Mouse (Mus musculus) heart, embryonic 12.5 days (tissue): ENCODE measurements around the gene Bmp2k. TPM values are rescaled to one million over a fixed set of nuclear protein-coding genes. Genes with fewer than 3 reads are reported as not detected.
"Not testable (repeated sequence)": the region's sequence is repeated elsewhere in the genome, so short reads cannot be mapped to it uniquely, and the experiment has no call there.

Experiments
- ATAC-seq: fragments of 200-750 bp; cut with Nextera tagmentation; 2 replicates; pipeline ENCODE4 v1.8.0; 2017; ENCODE audit warnings: moderate TSS enrichment, moderate library complexity; ENCODE audit not compliant: insufficient number of reproducible peaks, low FRiP score
- H3K27ac ChIP-seq: fragments of 300-500 bp; sonication (generic); 2 replicates; pipeline ENCODE4 v1.5.1; 2016; ENCODE audit warnings: mild to moderate bottlenecking, moderate library complexity; ENCODE audit not compliant: poor library complexity, severe bottlenecking
- H3K27me3 ChIP-seq: fragments of 300-500 bp; sonication (generic); replicated peaks from 2 replicates; pipeline ENCODE4 v1.6.1; 2016; ENCODE audit warnings: mild to moderate bottlenecking, moderate library complexity
- H3K36me3 ChIP-seq: fragments of 300-500 bp; sonication (generic); 2 replicates; pipeline ENCODE4 v1.6.1; 2016; ENCODE audit warnings: mild to moderate bottlenecking, moderate library complexity
- H3K4me1 ChIP-seq: fragments of 300-500 bp; sonication (generic); replicated peaks from 2 replicates; pipeline ENCODE4 v1.6.1; 2016; ENCODE audit warnings: mild to moderate bottlenecking
- H3K4me2 ChIP-seq: fragments of 300-500 bp; sonication (generic); 2 replicates; pipeline ENCODE4 v1.6.1; 2016; ENCODE audit warnings: mild to moderate bottlenecking, moderate library complexity
- H3K4me3 ChIP-seq: fragments of 300-500 bp; sonication (generic); 2 replicates; pipeline ENCODE4 v1.5.1; 2016; ENCODE audit warnings: mild to moderate bottlenecking
- H3K9ac ChIP-seq: fragments of 300-500 bp; sonication (generic); 2 replicates; pipeline ENCODE4 v1.6.1; 2016; ENCODE audit warnings: mild to moderate bottlenecking, moderate library complexity
- H3K9me3 ChIP-seq: fragments of 300-500 bp; sonication (generic); replicated peaks from 2 replicates; pipeline ENCODE4 v1.6.1; 2016; ENCODE audit warnings: mild to moderate bottlenecking, moderate library complexity
- WGBS: fragments of 180-500 bp; shearing (Covaris S2); methylation state at CpG from one replicate; pipeline ENCODE4 v1.1.7; 2016; 5-methylcytosine and 5-hydroxymethylcytosine counted together
- polyA plus RNA-seq: library from polyadenylated mRNA; unstranded; fragments of >200 nt; fragmentation: Nextera tagmentation; extraction: Ambion mirVana; gene quantifications from 2 replicates; pipeline ENCODE4 v1.2.1, GENCODE M21; 2016

Gene Bmp2k
- polyA plus RNA-seq, 1 experiment from 2014 or later: 10.6 TPM

GRCm38 (mm10) chr5:97022305-97023278 lies 25.1 kb downstream of the Bmp2k start:
- ATAC-seq: peak; percentile 77
- H3K9me3 ChIP-seq: no peaks in the 10 kb centered on the region
- H3K4me1 ChIP-seq: peaks cover 9% of the 10 kb centered on the region
- WGBS: 41% methylated on average over 15 of the region's 15 CpGs
- no peak overlapping the region for H3K27ac ChIP-seq
- H3K9ac ChIP-seq: no peak overlapping the region
- 0 out of 2 replicates have a peak, but pooled peaks cover 3% of the 10 kb centered on the region for H3K27me3 ChIP-seq
- H3K4me3 ChIP-seq: no peak overlapping the region
- H3K36me3 ChIP-seq: no peaks in the 10 kb centered on the region
- H3K4me2 ChIP-seq: peak overlapping the region; percentile 7; the same call in 1 of the 2 replicates

- no peak overlapping the region for H3K4me3 ChIP-seq
- H3K36me3 ChIP-seq: no peaks in the 10 kb centered on the region
- 89% methylated on average over 5 of the region's 5 CpGs for WGBS
- no peak overlapping the region for H3K27ac ChIP-seq
- no peak for ATAC-seq
- H3K4me1 ChIP-seq: peaks cover 15% of the 10 kb centered on the region
- H3K9me3 ChIP-seq: no peaks in the 10 kb centered on the region
- no peak overlapping the region for H3K9ac ChIP-seq
- 0 out of 2 replicates have a peak, but pooled peaks cover 3% of the 10 kb centered on the region for H3K27me3 ChIP-seq
- H3K4me2 ChIP-seq: no peak overlapping the region
Measured at GRCm38 (mm10) chr5:97024834-97025233, 27.3 kb downstream of the Bmp2k start.

- 90% methylated on average over 6 of the region's 6 CpGs for WGBS
Measured at GRCm38 (mm10) chr5:97025650-97026049, 28.2 kb downstream of the Bmp2k start.

GRCm38 (mm10) chr5:97028004-97028403 lies 30.5 kb downstream of the Bmp2k start:
- Histone ChIP-seq H3K36me3 (peaks cover 5% of the 10 kb centered on the region; the same call in 1 of the 2 replicates), H3K9ac (no peak overlapping the region), H3K27me3 (no peaks in the 10 kb centered on the region), H3K4me3 (no peak overlapping the region), H3K4me1 (peaks cover 6% of the 10 kb centered on the region), H3K4me2 (no peak overlapping the region), H3K27ac (no peak overlapping the region), H3K9me3 (no peaks in the 10 kb centered on the region)
- ATAC-seq: no peak
- WGBS: 93% methylated on average over 8 of the region's 8 CpGs

More at GRCm38 (mm10) chr5:97025650-97026049, 28.2 kb downstream of the Bmp2k start:
- no peaks in the 10 kb centered on the region for H3K27me3 ChIP-seq
- no peaks in the 10 kb centered on the region for H3K9me3 ChIP-seq
- H3K36me3 ChIP-seq: no peaks in the 10 kb centered on the region
- H3K4me2 ChIP-seq: no peak overlapping the region
- H3K4me1 ChIP-seq: peaks cover 15% of the 10 kb centered on the region
- H3K27ac ChIP-seq: no peak overlapping the region
- H3K9ac ChIP-seq: no peak overlapping the region
- no peak overlapping the region for H3K4me3 ChIP-seq
- ATAC-seq: no peak

GRCm38 (mm10) chr5:97028840-97029239 lies 31.4 kb downstream of the Bmp2k start:
- not testable (repeated sequence) for ATAC-seq, H3K9me3 ChIP-seq, H3K9ac ChIP-seq, H3K4me1 ChIP-seq, H3K4me3 ChIP-seq, H3K27me3 ChIP-seq, H3K36me3 ChIP-seq, H3K27ac ChIP-seq, H3K4me2 ChIP-seq
- WGBS: 29% methylated on average over 1 of the region's 1 CpGs

- peaks cover 11% of the 10 kb centered on the region for H3K36me3 ChIP-seq
- 84% methylated on average over 6 of the region's 6 CpGs for WGBS
- no peak for ATAC-seq
- H3K4me2 ChIP-seq: no peak overlapping the region
- no peak overlapping the region for H3K9ac ChIP-seq
- no peak overlapping the region for H3K4me3 ChIP-seq
- H3K9me3 ChIP-seq: no peaks in the 10 kb centered on the region
- peaks cover 10% of the 10 kb centered on the region for H3K4me1 ChIP-seq
- H3K27me3 ChIP-seq: no peaks in the 10 kb centered on the region
- H3K27ac ChIP-seq: no peak overlapping the region
Measured at GRCm38 (mm10) chr5:97031771-97032170, 34.3 kb downstream of the Bmp2k start.

- 91% methylated on average over 7 of the region's 7 CpGs for WGBS
- no peak overlapping the region for H3K4me3 ChIP-seq
- H3K27me3 ChIP-seq: no peaks in the 10 kb centered on the region
Measured at GRCm38 (mm10) chr5:97045260-97045659, 47.8 kb downstream of the Bmp2k start.

GRCm38 (mm10) chr5:97046680-97047079 lies 49.2 kb downstream of the Bmp2k start:
- no peaks in the 10 kb centered on the region for H3K27me3 ChIP-seq
- no peaks in the 10 kb centered on the region for H3K9me3 ChIP-seq
- 89% methylated on average over 10 of the region's 10 CpGs for WGBS
- no peak overlapping the region for H3K4me3 ChIP-seq
- H3K36me3 ChIP-seq: peaks cover 11% of the 10 kb centered on the region
- no peaks in the 10 kb centered on the region for H3K4me1 ChIP-seq
- no peak overlapping the region for H3K9ac ChIP-seq
- no peak overlapping the region for H3K4me2 ChIP-seq
- no peak for ATAC-seq
- H3K27ac ChIP-seq: no peak overlapping the region

More at GRCm38 (mm10) chr5:97045260-97045659, 47.8 kb downstream of the Bmp2k start:
- Histone ChIP-seq H3K36me3 (peaks cover 17% of the 10 kb centered on the region), H3K9me3 (no peaks in the 10 kb centered on the region), H3K4me1 (no peaks in the 10 kb centered on the region), H3K9ac (no peak overlapping the region), H3K4me2 (no peak overlapping the region), H3K27ac (no peak overlapping the region)
- ATAC-seq: no peak

- 0 out of 2 replicates have a peak, but pooled peaks have one; percentile 25 for ATAC-seq
- Histone ChIP-seq H3K9me3 (no peaks in the 10 kb centered on the region), H3K4me1 (no peaks in the 10 kb centered on the region), H3K4me2 (no peak overlapping the region), H3K36me3 (peaks cover 20% of the 10 kb centered on the region), H3K9ac (no peak overlapping the region), H3K27me3 (no peaks in the 10 kb centered on the region), H3K27ac (no peak overlapping the region), H3K4me3 (no peak overlapping the region)
- 82% methylated on average over 5 of the region's 5 CpGs for WGBS
Measured at GRCm38 (mm10) chr5:97048905-97049304, 51.4 kb downstream of the Bmp2k start.

- no peak overlapping the region for H3K27ac ChIP-seq
- H3K4me2 ChIP-seq: no peak overlapping the region
- peaks cover 28% of the 10 kb centered on the region for H3K36me3 ChIP-seq
- no peaks in the 10 kb centered on the region for H3K4me1 ChIP-seq
- H3K9me3 ChIP-seq: no peaks in the 10 kb centered on the region
- H3K27me3 ChIP-seq: no peaks in the 10 kb centered on the region
- H3K9ac ChIP-seq: no peak overlapping the region
- H3K4me3 ChIP-seq: no peak overlapping the region
- WGBS: 74% methylated on average over 5 of the region's 5 CpGs
- ATAC-seq: no peak
Measured at GRCm38 (mm10) chr5:97054166-97054565, 56.7 kb downstream of the Bmp2k start.

GRCm38 (mm10) chr5:97054801-97055200 lies 57.3 kb downstream of the Bmp2k start:
- 76% methylated on average over 10 of the region's 10 CpGs for WGBS
- Histone ChIP-seq H3K27me3 (no peaks in the 10 kb centered on the region), H3K9me3 (no peaks in the 10 kb centered on the region), H3K4me1 (no peaks in the 10 kb centered on the region), H3K9ac (no peak overlapping the region), H3K27ac (no peak overlapping the region), H3K4me2 (no peak overlapping the region), H3K36me3 (peaks cover 28% of the 10 kb centered on the region), H3K4me3 (no peak overlapping the region)
- ATAC-seq: no peak
